Mouse (Mus musculus): ENCODE measurements at regions not wholly inside any gene's neighbourhood (a gene's known extent, or its start where the extent isn't known, plus 50 kb on each side); places are given as distances from the start of the nearest gene placed in this dataset.

GRCm38 (mm10) chr4:57362652-57363051 lies 61.0 kb upstream of the Ptpn3 start:
- no peak for DNase-seq

GRCm38 (mm10) chr4:57369736-57370373 lies 64.2 kb upstream of the Palm2 start:
- peak; percentile 65 for DNase-seq

DNA sequence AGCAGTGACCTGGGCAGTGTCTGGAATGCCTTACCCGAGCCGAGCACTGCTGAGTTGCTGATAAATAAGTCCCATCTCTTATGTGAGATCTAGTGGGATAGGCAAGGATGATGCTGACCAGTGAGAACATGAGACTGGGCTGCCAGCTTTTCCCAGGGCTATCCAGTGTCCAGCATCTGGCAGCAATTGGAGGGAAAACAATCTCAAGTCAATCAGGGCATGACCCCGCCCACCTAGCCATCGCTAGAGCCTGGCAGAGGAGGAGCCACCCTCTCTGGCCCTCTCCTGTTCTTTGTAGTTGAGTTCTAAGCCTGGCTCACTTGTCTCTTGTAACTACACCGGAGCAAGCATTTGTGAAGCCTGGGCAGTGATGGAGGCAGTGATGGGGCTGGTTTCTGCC lies 56.2 kb upstream of the Palm2 start:
- no peak for DNase-seq

DNA sequence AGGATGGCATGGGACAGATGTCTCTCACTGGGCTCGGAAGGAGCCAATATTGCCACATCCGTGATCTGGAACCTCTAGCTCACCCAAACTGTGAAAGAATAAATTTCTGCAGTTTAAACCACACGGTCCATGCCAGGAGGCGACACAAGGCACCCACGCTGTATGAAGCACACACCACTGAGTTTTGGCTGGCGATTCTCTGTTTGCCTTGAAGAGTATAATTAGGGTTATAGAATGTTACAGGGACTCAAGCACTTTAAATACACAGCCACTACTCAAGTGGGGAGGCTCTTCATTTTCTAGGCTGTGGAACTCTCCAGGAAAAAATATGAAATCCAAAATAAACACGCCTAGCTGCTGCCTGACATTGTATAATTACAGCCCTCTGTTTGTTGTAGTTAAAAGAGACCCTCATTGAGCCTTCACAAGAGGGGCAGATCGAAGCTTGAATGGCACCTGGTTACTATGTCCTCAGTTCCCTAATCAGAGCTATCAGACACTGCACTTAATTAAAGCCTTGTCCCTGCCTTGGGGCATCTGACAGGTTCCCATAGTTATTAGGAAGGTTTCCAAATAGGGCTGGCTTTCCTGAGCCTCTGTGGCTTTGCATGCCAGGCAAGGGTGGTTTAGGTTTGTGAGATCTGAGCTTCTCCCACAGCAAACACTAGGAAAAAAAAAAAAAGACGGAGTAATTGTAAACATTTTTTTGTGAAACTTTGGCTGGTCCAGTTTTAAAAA lies 53.8 kb upstream of the Palm2 start:
- no peak for DNase-seq

- no peak for DNase-seq
Measured at GRCm38 (mm10) chr4:57381306-57381705, 52.7 kb upstream of the Palm2 start.

Data from thymus, postnatal 25 days (tissue).